Mouse (Mus musculus) liver, embryonic 15.5 days (tissue): ENCODE data around the gene Uhrf1bp1l. TPM values are rescaled to one million over a fixed set of nuclear protein-coding genes. Genes with fewer than 3 reads are reported as not detected.
A peak's percentile ranks its signal among the peaks of the same experiment; 100 is the strongest.

Source experiments
- ATAC-seq: fragments of 200-750 bp; cut with Nextera tagmentation; 2 replicates; pipeline ENCODE4 v1.8.0; 2017; ENCODE audit warnings: moderate number of reproducible peaks, mild to moderate bottlenecking, moderate library complexity; ENCODE audit not compliant: insufficient read depth
- H3K27ac ChIP-seq: fragments of 300-500 bp; sonication (generic); replicated peaks from 2 replicates; pipeline ENCODE4 v1.5.1; 2015; ENCODE audit warnings: mild to moderate bottlenecking, inconsistent platforms
- H3K27me3 ChIP-seq: fragments of 300-500 bp; sonication (generic); 2 replicates; pipeline ENCODE4 v1.6.1; 2015; ENCODE audit warnings: mild to moderate bottlenecking, inconsistent platforms
- H3K36me3 ChIP-seq: fragments of 300-500 bp; sonication (generic); replicated peaks from 2 replicates; pipeline ENCODE4 v1.6.1; 2015; ENCODE audit warnings: moderate library complexity, mild to moderate bottlenecking, inconsistent platforms
- H3K4me1 ChIP-seq: fragments of 300-500 bp; sonication (generic); replicated peaks from 2 replicates; pipeline ENCODE4 v1.6.1; 2015; ENCODE audit warnings: inconsistent platforms
- H3K4me2 ChIP-seq: fragments of 300-500 bp; sonication (generic); 2 replicates; pipeline ENCODE4 v1.6.1; 2015; ENCODE audit warnings: moderate library complexity, mild to moderate bottlenecking, inconsistent platforms
- H3K4me3 ChIP-seq: fragments of 300-500 bp; sonication (generic); replicated peaks from 2 replicates; pipeline ENCODE4 v1.5.1; 2015; ENCODE audit warnings: mild to moderate bottlenecking, inconsistent platforms
- H3K9ac ChIP-seq: fragments of 300-500 bp; sonication (generic); 2 replicates; pipeline ENCODE4 v1.6.1; 2015; ENCODE audit warnings: moderate library complexity, mild to moderate bottlenecking, inconsistent platforms
- H3K9me3 ChIP-seq: fragments of 300-500 bp; sonication (generic); replicated peaks from 2 replicates; pipeline ENCODE4 v1.6.1; 2016; ENCODE audit warnings: inconsistent platforms
- WGBS: fragments of 180-500 bp; shearing (Covaris S2); methylation state at CpG from one replicate; pipeline ENCODE4 v1.1.7; 2015; ENCODE audit warnings: mixed read lengths; ENCODE audit not compliant: insufficient replicate concordance; 5-methylcytosine and 5-hydroxymethylcytosine counted together
- polyA plus RNA-seq: library from polyadenylated mRNA; unstranded; fragments of >200 nt; fragmentation: Nextera tagmentation; extraction: Ambion mirVana; gene quantifications from 2 replicates; pipeline ENCODE4 v1.2.1, GENCODE M21; 2015

The Uhrf1bp1l gene
- polyA plus RNA-seq, 1 experiment from 2014 or later: 11.1 TPM

DNA sequence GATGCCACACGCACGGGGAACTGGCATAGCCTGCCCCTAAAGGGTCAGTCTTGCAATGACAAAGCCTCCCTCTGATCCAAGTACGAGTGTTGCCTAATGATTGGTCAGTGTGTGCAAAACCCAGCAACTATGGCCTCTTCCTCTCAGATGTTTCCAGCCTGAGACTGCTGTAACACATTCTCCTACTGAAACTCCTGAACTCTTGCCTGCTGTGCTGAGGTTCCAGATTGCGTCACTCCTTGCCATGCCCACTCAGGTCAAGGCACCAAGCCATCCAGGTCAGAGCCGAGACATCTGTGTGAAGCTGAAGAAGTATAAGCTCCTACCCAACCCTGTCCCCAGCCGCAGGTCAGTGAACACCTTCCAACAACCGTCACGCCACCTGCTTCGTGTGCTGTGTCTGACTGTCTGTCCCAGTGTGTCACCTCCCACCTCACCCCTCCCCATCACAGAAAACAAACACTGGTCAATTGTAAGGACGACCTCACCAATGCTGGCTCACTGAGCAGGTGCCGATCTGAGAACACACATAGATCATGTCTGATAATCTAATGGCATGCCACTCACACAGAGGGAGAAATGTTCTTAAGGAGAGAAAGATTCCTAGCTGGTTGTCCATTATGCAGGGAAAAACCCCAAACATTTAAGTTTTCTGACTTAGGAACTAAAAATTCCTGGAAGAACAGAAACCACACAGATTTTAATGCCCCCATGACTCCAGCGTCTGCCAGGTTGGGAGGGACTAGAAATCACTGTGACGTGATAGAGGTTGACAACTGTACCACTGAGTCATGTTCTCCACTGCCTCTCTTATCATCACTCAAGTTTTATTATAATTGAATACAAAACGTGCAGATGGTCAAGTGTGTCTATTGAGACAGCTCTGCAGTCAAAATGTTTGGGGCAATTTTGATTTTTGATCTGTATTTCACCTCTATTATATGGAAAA, 22.3 kb upstream of the Uhrf1bp1l start:
- Histone ChIP-seq H3K27ac (no peak overlapping the region), H3K9ac (no peak overlapping the region), H3K27me3 (no peaks in the 10 kb centered on the region), H3K4me3 (no peak overlapping the region), H3K4me2 (no peak overlapping the region), H3K4me1 (peaks cover 8% of the 10 kb centered on the region), H3K36me3 (peaks cover 42% of the 10 kb centered on the region), H3K9me3 (no peaks in the 10 kb centered on the region)
- WGBS: 72% methylated on average over 14 of the region's 14 CpGs
- 0 out of 2 replicates have a peak, but pooled peaks have one; percentile 42 for ATAC-seq

GRCm38 (mm10) chr10:89730386-89730785, 14.4 kb upstream of the Uhrf1bp1l start:
- 0 out of 2 replicates have a peak, but pooled peaks have one; percentile 29 for ATAC-seq
- peaks cover 16% of the 10 kb centered on the region for H3K36me3 ChIP-seq
- H3K27me3 ChIP-seq: no peaks in the 10 kb centered on the region
- no peak overlapping the region for H3K9ac ChIP-seq
- peaks cover 24% of the 10 kb centered on the region for H3K4me1 ChIP-seq
- no peaks in the 10 kb centered on the region for H3K9me3 ChIP-seq
- 56% methylated on average over 6 of the region's 6 CpGs for WGBS
- H3K4me2 ChIP-seq: peak overlapping the region; percentile 25; the same call in 1 of the 2 replicates
- H3K27ac ChIP-seq: no peak overlapping the region
- H3K4me3 ChIP-seq: no peak overlapping the region

DNA sequence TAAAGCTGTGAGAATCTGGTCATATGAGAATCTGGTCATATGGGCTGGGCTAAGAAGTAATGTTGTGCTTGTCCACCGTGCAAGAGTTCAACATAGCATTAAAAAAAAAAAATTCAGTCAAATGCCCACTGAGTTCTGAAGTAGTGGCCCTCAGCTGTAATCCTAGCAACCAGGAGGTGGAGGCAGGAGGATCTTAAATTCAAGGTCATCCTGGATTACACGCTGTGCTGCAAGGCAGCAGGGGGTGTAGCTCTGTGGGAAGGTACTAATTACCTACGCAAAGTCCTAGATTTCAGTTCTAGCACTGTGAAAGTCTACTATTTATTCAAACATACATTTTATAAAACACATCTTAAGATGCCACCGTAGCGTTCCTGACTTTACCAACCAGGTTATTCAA, 13.4 kb upstream of the Uhrf1bp1l start:
- 14% methylated on average over 5 of the region's 5 CpGs for WGBS
- Histone ChIP-seq H3K27ac (no peak overlapping the region), H3K4me1 (peaks cover 24% of the 10 kb centered on the region), H3K4me3 (peak overlapping the region; percentile 77), H3K27me3 (no peaks in the 10 kb centered on the region), H3K9me3 (no peaks in the 10 kb centered on the region), H3K4me2 (peak overlapping the region; percentile 83), H3K9ac (peak overlapping the region; percentile 69), H3K36me3 (peaks cover 10% of the 10 kb centered on the region)
- no peak for ATAC-seq

GRCm38 (mm10) chr10:89732001-89732794, 12.6 kb upstream of the Uhrf1bp1l start, which contains the start of gene Actr6:
Gene Actr6, minus strand, starts transcription at chr10:89732295.
- peak; percentile 94 for ATAC-seq
- H3K4me2 ChIP-seq: peak within 1 kb of the TSS; percentile 83
- WGBS: 1% methylated on average over 49 of the region's 49 CpGs
- peak within 1 kb of the TSS; percentile 69 for H3K9ac ChIP-seq
- no peaks in the 10 kb centered on the region for H3K27me3 ChIP-seq
- peaks cover 4% of the 10 kb centered on the region for H3K36me3 ChIP-seq
- peaks cover 24% of the 10 kb centered on the region for H3K4me1 ChIP-seq
- H3K27ac ChIP-seq: peak within 1 kb of the TSS; percentile 51; the same call in 1 of the 2 replicates
- no peaks in the 10 kb centered on the region for H3K9me3 ChIP-seq
- H3K4me3 ChIP-seq: peak within 1 kb of the TSS; percentile 77

GRCm38 (mm10) chr10:89737092-89737491, 7.7 kb upstream of the Uhrf1bp1l start:
- peaks cover 10% of the 10 kb centered on the region for H3K4me1 ChIP-seq
- H3K9ac ChIP-seq: no peak overlapping the region
- H3K9me3 ChIP-seq: no peaks in the 10 kb centered on the region
- H3K4me2 ChIP-seq: no peak overlapping the region
- ATAC-seq: no peak
- H3K4me3 ChIP-seq: no peak overlapping the region
- H3K27me3 ChIP-seq: no peaks in the 10 kb centered on the region; the same call in 1 of the 2 replicates
- H3K36me3 ChIP-seq: no peaks in the 10 kb centered on the region
- no peak overlapping the region for H3K27ac ChIP-seq
- WGBS: 41% methylated on average over 5 of the region's 5 CpGs

DNA sequence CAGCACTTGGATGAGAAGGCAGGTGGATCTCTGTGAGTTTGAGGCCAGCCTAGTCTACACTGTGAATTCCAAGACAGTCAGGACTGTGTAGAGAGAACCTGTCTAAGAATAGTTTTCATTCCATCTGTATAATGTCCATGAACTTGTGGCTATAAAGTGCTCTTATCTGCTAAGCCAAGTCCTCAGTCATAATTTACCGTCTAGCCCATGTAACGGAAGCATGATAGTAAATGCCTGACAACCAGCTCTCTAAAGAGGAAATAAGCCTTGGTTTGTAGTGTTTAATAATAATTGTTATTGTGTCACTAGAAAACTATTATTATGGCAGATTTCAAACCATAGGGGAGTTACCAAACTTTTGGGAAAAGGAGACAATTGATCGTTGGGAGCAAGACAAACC, 6.9 kb upstream of the Uhrf1bp1l start:
- Histone ChIP-seq H3K36me3 (no peaks in the 10 kb centered on the region), H3K27me3 (no peaks in the 10 kb centered on the region; the same call in 1 of the 2 replicates), H3K27ac (no peak overlapping the region), H3K4me2 (no peak overlapping the region), H3K9ac (no peak overlapping the region), H3K9me3 (no peaks in the 10 kb centered on the region), H3K4me1 (peaks cover 6% of the 10 kb centered on the region), H3K4me3 (no peak overlapping the region)
- ATAC-seq: no peak
- 40% methylated on average over 3 of the region's 3 CpGs for WGBS

- H3K36me3 ChIP-seq: no peaks in the 10 kb centered on the region
- no peak overlapping the region for H3K27ac ChIP-seq
- 70% methylated on average over 9 of the region's 9 CpGs for WGBS
- H3K4me2 ChIP-seq: no peak overlapping the region
- H3K27me3 ChIP-seq: no peaks in the 10 kb centered on the region; the same call in 1 of the 2 replicates
- no peak overlapping the region for H3K9ac ChIP-seq
- H3K9me3 ChIP-seq: no peaks in the 10 kb centered on the region
- peaks cover 5% of the 10 kb centered on the region; the same call in 1 of the 2 replicates for H3K4me1 ChIP-seq
- ATAC-seq: no peak
- no peak overlapping the region for H3K4me3 ChIP-seq
These were observed 6.4 kb upstream of the Uhrf1bp1l start for GRCm38 (mm10) chr10:89738395-89738794.

GRCm38 (mm10) chr10:89739703-89740102, 5.1 kb upstream of the Uhrf1bp1l start:
- peaks cover 15% of the 10 kb centered on the region for H3K4me1 ChIP-seq
- ATAC-seq: no peak

DNA sequence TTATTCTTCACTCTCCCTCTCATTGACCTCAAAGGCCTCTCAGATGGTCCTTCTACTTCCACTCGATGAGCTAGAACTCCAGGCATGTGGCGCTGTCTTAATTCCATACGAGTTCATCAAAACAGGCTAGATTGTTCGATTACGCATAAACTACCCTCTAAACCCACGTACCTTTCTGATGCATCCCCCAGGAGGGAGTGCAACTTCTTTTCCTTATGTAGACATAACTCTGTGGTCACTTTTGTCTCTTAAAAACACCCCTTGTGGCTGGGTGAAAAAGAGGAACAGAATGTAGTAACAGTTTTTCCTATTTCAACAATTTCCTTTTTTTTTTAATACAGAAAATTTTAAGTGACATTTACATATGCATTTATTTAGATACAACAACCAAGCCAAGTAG, 3.8 kb upstream of the Uhrf1bp1l start:
- 0 out of 2 replicates have a peak overlapping the region, but pooled peaks have one; percentile 15 for H3K4me2 ChIP-seq
- peaks cover 21% of the 10 kb centered on the region for H3K4me1 ChIP-seq
- H3K9ac ChIP-seq: no peak overlapping the region
- H3K27ac ChIP-seq: no peak overlapping the region
- H3K4me3 ChIP-seq: no peak overlapping the region
- H3K9me3 ChIP-seq: no peaks in the 10 kb centered on the region
- no peaks in the 10 kb centered on the region for H3K36me3 ChIP-seq
- no peaks in the 10 kb centered on the region; the same call in 1 of the 2 replicates for H3K27me3 ChIP-seq
- WGBS: 22% methylated on average over 6 of the region's 6 CpGs
- no peak for ATAC-seq

More at GRCm38 (mm10) chr10:89739703-89740102, 5.1 kb upstream of the Uhrf1bp1l start:
- Histone ChIP-seq H3K4me3 (no peak overlapping the region), H3K9ac (no peak overlapping the region), H3K36me3 (no peaks in the 10 kb centered on the region), H3K27ac (no peak overlapping the region), H3K4me2 (no peak overlapping the region), H3K27me3 (no peaks in the 10 kb centered on the region; the same call in 1 of the 2 replicates), H3K9me3 (no peaks in the 10 kb centered on the region)
- WGBS: 52% methylated on average over 7 of the region's 7 CpGs

DNA sequence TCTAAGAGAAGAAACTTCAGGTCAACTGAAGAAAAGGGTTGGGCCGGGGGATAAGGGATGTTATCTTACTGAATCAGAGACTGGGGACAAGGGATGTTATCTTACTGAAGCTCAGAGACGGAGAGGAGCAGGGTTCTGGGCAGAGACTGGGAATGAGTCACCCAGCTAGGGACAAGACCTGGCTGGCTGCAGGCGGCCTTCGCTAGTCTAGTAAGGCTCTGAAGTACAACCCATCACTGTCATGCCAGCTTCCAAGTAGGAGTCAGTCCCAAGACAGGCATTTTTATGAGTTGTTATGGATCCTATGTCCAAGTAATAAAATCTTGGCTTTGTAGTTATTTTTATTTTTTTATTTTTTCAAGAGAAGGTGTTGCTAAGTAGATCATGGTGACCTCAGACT, 1.5 kb upstream of the Uhrf1bp1l start:
- ATAC-seq: no peak

More for the DNA sequence above, 1.5 kb upstream of the Uhrf1bp1l start:
- Histone ChIP-seq H3K9ac (no peak overlapping the region), H3K27me3 (no peaks in the 10 kb centered on the region; the same call in 1 of the 2 replicates), H3K27ac (no peak overlapping the region), H3K4me3 (no peak overlapping the region), H3K36me3 (no peaks in the 10 kb centered on the region), H3K4me1 (peaks cover 32% of the 10 kb centered on the region), H3K4me2 (no peak overlapping the region), H3K9me3 (no peaks in the 10 kb centered on the region)
- WGBS: 59% methylated on average over 4 of the region's 4 CpGs
